Mouse (Mus musculus): ENCODE measurements around the gene Haus7. TPM values are rescaled to one million over a fixed set of nuclear protein-coding genes. Genes with fewer than 3 reads are reported as not detected.

The Haus7 gene
- polyA plus RNA-seq, 1 experiment from 2014 or later = 66.2 TPM

DNA sequence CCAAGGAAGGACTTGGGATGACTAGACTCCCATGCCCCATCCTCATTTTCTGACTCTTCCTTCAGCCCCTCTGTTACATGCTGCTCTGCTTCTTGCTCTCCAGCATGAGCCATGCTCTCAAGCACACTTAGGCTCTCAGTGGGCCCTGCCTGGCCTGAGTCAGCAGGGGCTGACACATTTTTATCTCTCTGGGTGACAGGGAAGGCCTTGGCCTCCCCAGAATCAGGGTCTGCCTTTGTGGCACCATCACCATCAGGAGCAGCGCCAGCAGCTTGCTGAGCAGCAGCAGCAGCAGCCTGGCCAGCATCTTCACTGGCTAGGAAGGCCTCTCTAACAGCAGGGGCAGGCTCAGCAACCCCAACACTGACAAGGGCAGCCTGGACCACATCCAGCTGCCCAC is 62.4 kb downstream of the Haus7 start:
- H3K27me3 ChIP-seq (replicated peaks; ENCODE audit: control insufficient read depth, insufficient read depth, low read length) = no peaks in the 10 kb centered on the region
- ATAC-seq (replicated peaks; ENCODE audit: low FRiP score) = no peak
- H3K4me3 ChIP-seq (ENCODE audit: low read depth, low read length) = no peak overlapping the region
- H3K27ac ChIP-seq (ENCODE audit: low read depth, low read length) = no peak overlapping the region
- no peaks in the 10 kb centered on the region for H3K36me3 ChIP-seq (ENCODE audit: control insufficient read depth, insufficient read depth, low read length)
- H3K4me2 ChIP-seq = no peak overlapping the region
- 78% methylated on average over 1 of the region's 1 CpGs for WGBS
- H3K4me1 ChIP-seq (replicated peaks; ENCODE audit: control insufficient read depth, insufficient read depth, low read length) = no peaks in the 10 kb centered on the region
- no peak for DNase-seq (ENCODE audit: low spot score)
- no peaks in the 10 kb centered on the region for H3K9me3 ChIP-seq (ENCODE audit: control insufficient read depth, low read length)
- no peak overlapping the region for H3K9ac ChIP-seq (ENCODE audit: low read depth, low read length)

DNA sequence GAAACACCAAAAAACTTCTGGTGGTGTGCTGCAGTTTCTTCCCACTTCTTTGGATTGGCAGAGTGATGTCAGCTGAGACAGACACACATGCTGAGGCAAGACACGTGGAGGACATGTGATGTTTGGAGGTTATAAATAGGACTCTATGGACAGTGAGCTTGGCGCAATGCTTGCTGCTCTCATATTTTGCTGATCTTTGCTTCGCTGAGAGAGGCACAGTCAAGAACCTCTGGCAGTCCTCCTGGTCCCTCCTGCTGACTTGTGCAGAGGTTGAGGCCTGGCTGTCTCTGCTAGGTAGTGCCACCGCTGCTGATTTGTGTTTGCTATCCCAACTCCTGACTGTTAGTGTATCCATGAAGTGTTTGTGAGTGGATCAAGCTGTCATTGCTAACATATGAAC is 67.4 kb downstream of the Haus7 start:
- H3K4me1 ChIP-seq (replicated peaks; ENCODE audit: control insufficient read depth, insufficient read depth, low read length) = no peaks in the 10 kb centered on the region
- H3K27ac ChIP-seq (ENCODE audit: low read depth, low read length) = no peak overlapping the region
- no peak for ATAC-seq (replicated peaks; ENCODE audit: low FRiP score)
- no peak for DNase-seq (ENCODE audit: low spot score)
- H3K36me3 ChIP-seq (ENCODE audit: control insufficient read depth, insufficient read depth, low read length) = no peaks in the 10 kb centered on the region
- no peaks in the 10 kb centered on the region for H3K27me3 ChIP-seq (replicated peaks; ENCODE audit: control insufficient read depth, insufficient read depth, low read length)
- H3K9ac ChIP-seq (ENCODE audit: low read depth, low read length) = no peak overlapping the region
- no peak overlapping the region for H3K4me2 ChIP-seq
- no peak overlapping the region for H3K4me3 ChIP-seq (ENCODE audit: low read depth, low read length)
- 86% methylated on average over 4 of the region's 4 CpGs for WGBS
- H3K9me3 ChIP-seq (ENCODE audit: control insufficient read depth, low read length) = no peaks in the 10 kb centered on the region

Other genes with a start within 250 kb of the Haus7 start
- 3.3 and 3.8 TPM in 2 replicates for gene Xlr4b, start 244.7 kb downstream of the Haus7 start, polyA plus RNA-seq (2014; fragmentation: Nextera tagmentation; extraction: Ambion mirVana)
- gene F8a, start 230.8 kb downstream of the Haus7 start, polyA plus RNA-seq (2014; fragmentation: Nextera tagmentation; extraction: Ambion mirVana) = 6.2 and 6.5 TPM in 2 replicates
- 0.53 and 1.2 TPM in 2 replicates for gene Xlr4c, start 215.9 kb downstream of the Haus7 start, polyA plus RNA-seq (2014; fragmentation: Nextera tagmentation; extraction: Ambion mirVana)
- not detected in 2 replicates for gene Xlr3c, start 193.7 kb downstream of the Haus7 start, polyA plus RNA-seq (2014; fragmentation: Nextera tagmentation; extraction: Ambion mirVana)
- gene Xlr5a, start 166.1 kb downstream of the Haus7 start, polyA plus RNA-seq (2014; fragmentation: Nextera tagmentation; extraction: Ambion mirVana) = not detected in 2 replicates
- not detected in 2 replicates for gene Xlr5c, start 166.1 kb downstream of the Haus7 start, polyA plus RNA-seq (2014; fragmentation: Nextera tagmentation; extraction: Ambion mirVana)
- gene Gm45015, start 122.2 kb downstream of the Haus7 start, polyA plus RNA-seq (2014; fragmentation: Nextera tagmentation; extraction: Ambion mirVana) = not detected in 2 replicates
- 8.4 TPM in 2 replicates for gene Zfp275, start 116.4 kb downstream of the Haus7 start, polyA plus RNA-seq (2014; fragmentation: Nextera tagmentation; extraction: Ambion mirVana)
- gene Gm18336, start 60.3 kb downstream of the Haus7 start, polyA plus RNA-seq (2014; fragmentation: Nextera tagmentation; extraction: Ambion mirVana) = not detected in 2 replicates
- 0.06 TPM in 1 of 2 replicates, not detected in the other for gene Zfp92, start 47.9 kb downstream of the Haus7 start, polyA plus RNA-seq (2014; fragmentation: Nextera tagmentation; extraction: Ambion mirVana)
- gene Trex2, start 23.7 kb downstream of the Haus7 start, polyA plus RNA-seq (2014; fragmentation: Nextera tagmentation; extraction: Ambion mirVana) = not detected in 2 replicates
- 21.5 and 22.9 TPM in 2 replicates for gene Bgn, start 24.6 kb upstream of the Haus7 start, polyA plus RNA-seq (2014; fragmentation: Nextera tagmentation; extraction: Ambion mirVana)
- gene Atp2b3, start 44.0 kb upstream of the Haus7 start, polyA plus RNA-seq (2014; fragmentation: Nextera tagmentation; extraction: Ambion mirVana) = 0.09 and 0.10 TPM in 2 replicates
- gene Dusp9, start 180.4 kb upstream of the Haus7 start, polyA plus RNA-seq (2014; fragmentation: Nextera tagmentation; extraction: Ambion mirVana) = 20.6 and 30.7 TPM in 2 replicates
- gene Pnck, start 201.1 kb upstream of the Haus7 start, polyA plus RNA-seq (2014; fragmentation: Nextera tagmentation; extraction: Ambion mirVana) = 2.2 and 2.3 TPM in 2 replicates
- 2.2 and 2.4 TPM in 2 replicates for gene Slc6a8, start 214.1 kb upstream of the Haus7 start, polyA plus RNA-seq (2014; fragmentation: Nextera tagmentation; extraction: Ambion mirVana)

Measured in liver, embryonic 11.5 days (tissue).